Mouse (Mus musculus) retina, postnatal 1 day (tissue): ENCODE measurements at regions not wholly inside any gene's neighbourhood (a gene's known extent, or its start where the extent isn't known, plus 50 kb on each side); places are given as distances from the start of the nearest gene placed in this dataset.
A peak's percentile ranks its signal among the peaks of the same experiment; 100 is the strongest.

Source experiments
- DNase-seq: peaks from one replicate; pipeline ENCODE4 v3.0.0-alpha.2; 2012

GRCm38 (mm10) chr6:118330496-118330895, 88.8 kb downstream of the Bms1 start:
- DNase-seq = no peak

GRCm38 (mm10) chr6:118327458-118327857, 91.8 kb downstream of the Bms1 start:
- peak; percentile 35 for DNase-seq

GRCm38 (mm10) chr6:118325681-118326080, 93.6 kb downstream of the Bms1 start:
- DNase-seq = no peak

GRCm38 (mm10) chr6:118324559-118324958, 94.7 kb downstream of the Bms1 start:
- no peak for DNase-seq

- no peak for DNase-seq
Observed at GRCm38 (mm10) chr6:118323052-118323451, 96.2 kb downstream of the Bms1 start.

GRCm38 (mm10) chr6:118322631-118323030, 96.6 kb downstream of the Bms1 start:
- no peak for DNase-seq

- no peak for DNase-seq
Observed at GRCm38 (mm10) chr6:118322061-118322460, 97.2 kb downstream of the Bms1 start.

- no peak for DNase-seq
Observed at GRCm38 (mm10) chr6:118320021-118320525, 99.2 kb downstream of the Bms1 start.

GRCm38 (mm10) chr6:118315881-118316280, 103.4 kb downstream of the Bms1 start:
- DNase-seq = no peak

- peak; percentile 66 for DNase-seq
Observed at GRCm38 (mm10) chr6:118314941-118315687, 104.2 kb downstream of the Bms1 start.

- DNase-seq = no peak
Observed at GRCm38 (mm10) chr6:118311081-118311480, 108.2 kb downstream of the Bms1 start.

GRCm38 (mm10) chr6:118309923-118310322, 109.4 kb downstream of the Bms1 start:
- DNase-seq = no peak

GRCm38 (mm10) chr6:118308586-118308985, 110.7 kb downstream of the Bms1 start:
- peak; percentile 72 for DNase-seq

- peak; percentile 34 for DNase-seq
Observed at GRCm38 (mm10) chr6:118307481-118307880, 110.0 kb upstream of the Ret start.

GRCm38 (mm10) chr6:118305209-118305608, 107.7 kb upstream of the Ret start:
- no peak for DNase-seq

- no peak for DNase-seq
Observed at GRCm38 (mm10) chr6:118302783-118303350, 105.3 kb upstream of the Ret start.

- DNase-seq = peak; percentile 46
Observed at GRCm38 (mm10) chr6:118301880-118302782, 104.6 kb upstream of the Ret start.

GRCm38 (mm10) chr6:118300781-118301180, 103.3 kb upstream of the Ret start:
- DNase-seq = no peak

GRCm38 (mm10) chr6:118297576-118297975, 100.1 kb upstream of the Ret start:
- no peak for DNase-seq

GRCm38 (mm10) chr6:118293986-118294385, 96.5 kb upstream of the Ret start:
- DNase-seq = no peak

- DNase-seq = no peak
Observed at GRCm38 (mm10) chr6:118292928-118293327, 95.4 kb upstream of the Ret start.

- DNase-seq = no peak
Observed at GRCm38 (mm10) chr6:118292272-118292671, 94.8 kb upstream of the Ret start.

GRCm38 (mm10) chr6:118291426-118291825, 93.9 kb upstream of the Ret start:
- DNase-seq = no peak
